Mouse (Mus musculus) liver, postnatal 0 days (tissue): ENCODE results near the gene Coa5.

Source experiments
- CTCF ChIP-seq: sonication (generic); IDR thresholded peaks from 2 replicates; pipeline ENCODE4 v1.5.1; 2016; ENCODE audit warnings: antibody characterized with exemption, low read depth
- EP300 ChIP-seq: IDR thresholded peaks from 2 replicates; pipeline ENCODE4 v1.6.1; 2016; ENCODE audit warnings: antibody characterized with exemption, low read depth, mild to moderate bottlenecking

- TF ChIP-seq CTCF (peak; percentile 40), EP300 (no peak)
These were observed 41.6 kb upstream of the Coa5 start for GRCm38 (mm10) chr1:37471179-37472148.
